Mouse (Mus musculus) C2C12 (cell line): Measurements from ENCODE around the gene Exoc4.

Source experiments
- CEBPB ChIP-seq: IDR thresholded peaks from one replicate; pipeline ENCODE4 v1.6.1; 2011; ENCODE audit warnings: low read depth, mild to moderate bottlenecking, control low read depth, moderate library complexity
- CTCF ChIP-seq: IDR thresholded peaks from one replicate; pipeline ENCODE4 v1.5.1; 2011; ENCODE audit not compliant: control insufficient read depth, insufficient read depth, insufficient read length
- FOSL1 ChIP-seq: IDR thresholded peaks from one replicate; pipeline ENCODE4 v1.8.0; 2011; ENCODE audit warnings: mild to moderate bottlenecking, low read length; ENCODE audit not compliant: poor library complexity, insufficient read depth, severe bottlenecking
- MAX ChIP-seq: IDR thresholded peaks from one replicate; pipeline ENCODE4 v1.6.1; 2011; ENCODE audit warnings: mild to moderate bottlenecking, control low read depth
- MYOD1 ChIP-seq: IDR thresholded peaks from one replicate; pipeline ENCODE4 v1.6.1; 2011; ENCODE audit warnings: low read depth; ENCODE audit not compliant: control insufficient read depth, insufficient read length
- MYOG ChIP-seq: IDR thresholded peaks from one replicate; pipeline ENCODE4 v1.6.1; 2011; ENCODE audit not compliant: control insufficient read depth, insufficient read length; ENCODE audit errors: extremely low read depth
- USF1 ChIP-seq: IDR thresholded peaks from one replicate; pipeline ENCODE4 v1.6.1; 2011; ENCODE audit warnings: low read depth, mild to moderate bottlenecking, control low read depth, moderate library complexity

GRCm38 (mm10) chr6:33999530-33999929 lies 750.6 kb downstream of the Exoc4 start:
- TF ChIP-seq CTCF (no peak), USF1 (no peak), MYOD1 (no peak), FOSL1 (no peak), MAX (no peak), CEBPB (no peak), MYOG (no peak)
